Mouse (Mus musculus): ENCODE results near the gene Sorbs1.

GRCm38 (mm10) chr19:40476491-40476890 is 37.1 kb downstream of the Sorbs1 start:
- TF ChIP-seq CTCF (IDR thresholded peaks at IDR 0.05; ENCODE audit: low read depth) (no peak), EP300 (IDR thresholded peaks at IDR 0.05; ENCODE audit: low read depth) (no peak)
